Mouse (Mus musculus) lung, postnatal 0 days (tissue): ENCODE data around the gene Alg14. TPM values are rescaled to one million over a fixed set of nuclear protein-coding genes. Genes with fewer than 3 reads are reported as not detected.
A peak's percentile ranks its signal among the peaks of the same experiment; 100 is the strongest.

ENCODE experiments used
- ATAC-seq: fragments of 200-750 bp; cut with Nextera tagmentation; 2 replicates; pipeline ENCODE4 v1.8.0; 2017; ENCODE audit warnings: moderate library complexity
- DNase-seq: peaks from one replicate; pipeline ENCODE4 v3.0.0-alpha.2; 2016; ENCODE audit warnings: low spot score
- H3K27ac ChIP-seq: fragments of 300-500 bp; sonication (generic); 2 replicates; pipeline ENCODE4 v1.5.1; 2014; ENCODE audit warnings: antibody characterized with exemption, mild to moderate bottlenecking, low read length, mixed read lengths
- H3K27me3 ChIP-seq: fragments of 300-500 bp; sonication (generic); replicated peaks from 2 replicates; pipeline ENCODE4 v1.6.1; 2014; ENCODE audit warnings: low read length, mixed read lengths; ENCODE audit not compliant: insufficient read depth
- H3K36me3 ChIP-seq: fragments of 300-500 bp; sonication (generic); 2 replicates; pipeline ENCODE4 v1.6.1; 2014; ENCODE audit warnings: low read length, mixed read lengths; ENCODE audit not compliant: insufficient read depth
- H3K4me1 ChIP-seq: fragments of 300-500 bp; sonication (generic); 2 replicates; pipeline ENCODE4 v1.6.1; 2014; ENCODE audit warnings: antibody characterized with exemption, low read depth, low read length, mixed read lengths; ENCODE audit not compliant: insufficient read depth
- H3K4me2 ChIP-seq: fragments of 300-500 bp; sonication (generic); replicated peaks from 2 replicates; pipeline ENCODE4 v1.6.1; 2014; ENCODE audit warnings: low read depth, mild to moderate bottlenecking, low read length, moderate library complexity, mixed read lengths
- H3K4me3 ChIP-seq: fragments of 300-500 bp; sonication (generic); 2 replicates; pipeline ENCODE4 v1.5.1; 2014; ENCODE audit warnings: low read depth, low read length
- H3K9ac ChIP-seq: fragments of 300-500 bp; sonication (generic); replicated peaks from 2 replicates; pipeline ENCODE4 v1.6.1; 2014; ENCODE audit warnings: low read depth, mild to moderate bottlenecking
- H3K9me3 ChIP-seq: fragments of 300-500 bp; sonication (generic); 2 replicates; pipeline ENCODE4 v1.6.1; 2016; ENCODE audit warnings: low read length, mixed read lengths
- CTCF ChIP-seq: IDR thresholded peaks from 2 replicates; pipeline ENCODE4 v1.5.1; 2016; ENCODE audit warnings: antibody characterized with exemption, mild to moderate bottlenecking
- EP300 ChIP-seq: IDR thresholded peaks from 2 replicates; pipeline ENCODE4 v1.6.1; 2016; ENCODE audit warnings: antibody characterized with exemption, mild to moderate bottlenecking, control low read depth
- WGBS: fragments of 180-500 bp; shearing (Covaris S2); extraction: QIAGEN DNeasy Blood & Tissue Kit; methylation state at CpG from one replicate; pipeline ENCODE4 v1.1.7; 2014; 5-methylcytosine and 5-hydroxymethylcytosine counted together
- polyA plus RNA-seq: library from polyadenylated mRNA; unstranded; fragments of >200 nt; fragmentation: Nextera tagmentation; extraction: Ambion mirVana; gene quantifications from 2 replicates; pipeline ENCODE4 v1.2.1, GENCODE M21; 2015

The Alg14 gene
- polyA plus RNA-seq, 1 experiment from 2014 or later: 33.4 TPM

- 87% methylated on average over 5 of the region's 5 CpGs for WGBS
- no peak overlapping the region for H3K4me2 ChIP-seq
- H3K4me1 ChIP-seq: no peaks in the 10 kb centered on the region
- no peak overlapping the region for H3K27ac ChIP-seq
- H3K36me3 ChIP-seq: no peaks in the 10 kb centered on the region
- H3K9me3 ChIP-seq: no peaks in the 10 kb centered on the region
- H3K9ac ChIP-seq: no peak overlapping the region
- no peak overlapping the region for H3K4me3 ChIP-seq
- H3K27me3 ChIP-seq: no peaks in the 10 kb centered on the region
- no peak for DNase-seq
- TF ChIP-seq CTCF (no peak), EP300 (no peak)
- no peak for ATAC-seq
Measured at GRCm38 (mm10) chr3:121308935-121309334, 17.4 kb downstream of the Alg14 start.

DNA sequence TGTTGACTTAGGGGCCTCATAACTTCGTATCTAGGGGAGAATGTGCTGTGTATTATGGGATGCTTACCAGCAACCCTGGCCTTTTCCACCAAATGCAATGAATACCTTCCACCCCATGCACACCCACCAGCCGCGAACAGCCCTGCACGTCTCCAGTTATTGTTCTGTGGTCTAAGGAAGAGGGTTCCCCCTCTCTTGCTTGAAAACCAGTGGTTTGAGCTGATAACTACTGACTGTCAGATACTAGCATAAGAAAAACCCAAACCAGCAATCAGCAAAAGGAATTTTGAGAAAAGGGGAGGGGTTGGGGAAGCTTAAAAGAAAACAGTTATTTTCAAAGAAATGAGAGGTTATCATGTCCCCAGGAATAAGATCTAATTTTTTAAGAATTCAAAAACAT, 17.9 kb downstream of the Alg14 start:
- no peak for ATAC-seq
- Histone ChIP-seq H3K27me3 (no peaks in the 10 kb centered on the region), H3K4me2 (no peak overlapping the region), H3K27ac (no peak overlapping the region), H3K9me3 (no peaks in the 10 kb centered on the region), H3K36me3 (no peaks in the 10 kb centered on the region), H3K9ac (no peak overlapping the region), H3K4me3 (no peak overlapping the region), H3K4me1 (no peaks in the 10 kb centered on the region)
- DNase-seq: no peak
- WGBS: 81% methylated on average over 4 of the region's 4 CpGs
- no peak for TF ChIP-seq CTCF
- no peak for TF ChIP-seq EP300

DNA sequence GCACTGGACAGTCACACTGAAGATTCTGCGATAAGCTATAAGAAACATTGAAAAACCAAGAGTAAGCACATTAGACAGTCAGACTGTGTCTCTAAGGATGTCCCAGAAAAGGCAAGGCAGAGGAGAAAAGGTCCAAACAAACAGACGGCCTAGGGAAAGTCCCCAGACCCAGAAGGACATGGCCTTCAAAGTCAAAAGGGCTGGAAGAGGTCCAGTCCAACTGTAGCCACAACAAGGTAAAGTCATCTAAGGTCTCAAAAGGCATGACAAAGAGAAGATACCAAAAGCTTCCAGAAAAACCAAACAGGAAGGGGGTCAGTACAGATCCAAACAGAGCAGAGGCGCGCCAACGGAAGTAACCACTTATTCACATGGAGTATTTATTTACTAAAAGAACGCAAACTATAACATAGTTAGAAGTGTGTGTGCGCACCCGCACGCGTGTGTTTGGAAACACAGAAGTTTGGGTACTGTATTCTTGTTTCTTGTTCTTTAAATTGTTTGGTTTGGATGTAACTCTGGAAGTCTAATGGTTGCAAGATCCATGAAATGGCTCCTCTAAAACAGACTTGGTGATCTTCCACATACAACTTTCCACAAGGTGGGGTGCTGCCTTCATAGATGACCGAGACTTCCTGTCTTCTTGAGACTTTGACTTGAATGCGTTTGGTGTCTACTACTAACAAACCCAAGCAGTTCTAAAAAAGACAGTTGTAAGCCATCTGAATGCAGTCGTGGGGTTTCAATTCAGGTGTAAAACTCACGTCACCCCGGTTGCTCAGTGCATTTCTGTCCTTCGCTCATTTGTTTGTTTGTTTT, 18.5 kb downstream of the Alg14 start:
- H3K4me2 ChIP-seq: no peak overlapping the region
- no peaks in the 10 kb centered on the region for H3K4me1 ChIP-seq
- H3K4me3 ChIP-seq: no peak overlapping the region
- no peaks in the 10 kb centered on the region for H3K36me3 ChIP-seq
- 61% methylated on average over 16 of the region's 16 CpGs for WGBS
- H3K9me3 ChIP-seq: no peaks in the 10 kb centered on the region
- H3K27me3 ChIP-seq: no peaks in the 10 kb centered on the region
- peak; percentile 28; the same call in 1 of the 2 replicates for TF ChIP-seq EP300
- peak; percentile 72 for TF ChIP-seq CTCF
- H3K9ac ChIP-seq: no peak overlapping the region
- peak; percentile 76 for DNase-seq
- ATAC-seq: peak; percentile 41
- H3K27ac ChIP-seq: no peak overlapping the region; the same call in 1 of the 2 replicates

DNA sequence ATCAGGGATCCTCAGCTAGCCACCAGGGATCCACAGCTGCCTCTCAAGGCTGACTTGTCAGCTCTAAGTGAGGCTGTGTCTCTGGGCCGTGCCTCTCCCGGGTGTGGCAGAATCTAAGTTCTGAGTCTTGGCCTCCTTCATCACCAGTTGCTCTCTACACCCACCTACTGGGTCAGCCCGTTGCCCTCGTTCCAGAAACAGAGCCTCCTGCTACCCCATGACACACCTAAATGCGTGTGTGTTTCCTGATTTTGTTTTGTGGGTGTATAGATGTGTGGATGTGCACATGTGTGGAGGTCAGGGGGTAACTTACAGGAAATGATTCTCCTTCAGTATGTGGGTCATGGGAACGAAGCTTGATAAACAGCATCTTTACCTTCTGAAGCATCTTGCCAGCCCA, 20.9 kb downstream of the Alg14 start:
- Histone ChIP-seq H3K36me3 (no peaks in the 10 kb centered on the region), H3K9ac (no peak overlapping the region), H3K27me3 (no peaks in the 10 kb centered on the region), H3K4me1 (no peaks in the 10 kb centered on the region), H3K9me3 (no peaks in the 10 kb centered on the region; the same call in 1 of the 2 replicates), H3K4me3 (no peak overlapping the region), H3K27ac (no peak overlapping the region), H3K4me2 (no peak overlapping the region)
- WGBS: 74% methylated on average over 6 of the region's 6 CpGs
- no peak for DNase-seq
- TF ChIP-seq CTCF: no peak
- no peak for ATAC-seq

DNA sequence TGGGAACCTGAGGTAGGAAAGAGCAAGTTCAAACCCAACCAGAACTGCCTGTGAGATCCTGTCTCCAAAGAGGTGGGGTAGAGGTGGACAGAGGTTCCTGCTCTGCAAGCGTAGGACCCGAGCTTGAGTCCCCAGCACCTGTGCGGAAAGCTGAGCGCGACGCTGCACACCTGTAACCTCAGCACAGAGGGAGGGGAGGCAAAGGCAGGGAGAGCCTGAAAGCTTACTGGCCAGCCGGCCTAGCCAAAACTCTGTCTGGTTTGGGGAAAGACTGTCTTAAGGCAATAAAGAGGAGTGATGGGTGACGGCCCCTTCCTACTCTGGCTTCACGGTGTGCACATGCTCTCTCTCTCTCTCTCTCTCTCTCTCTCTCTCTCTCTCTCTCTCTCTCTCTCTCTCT, 21.4 kb downstream of the Alg14 start:
- TF ChIP-seq CTCF (no peak), EP300 (no peak)
- no peak overlapping the region for H3K9ac ChIP-seq
- WGBS: 70% methylated on average over 8 of the region's 9 CpGs
- no peaks in the 10 kb centered on the region for H3K4me1 ChIP-seq
- no peak for ATAC-seq
- DNase-seq: no peak
- no peak overlapping the region for H3K4me2 ChIP-seq
- no peaks in the 10 kb centered on the region for H3K36me3 ChIP-seq
- no peak overlapping the region for H3K4me3 ChIP-seq
- no peak overlapping the region for H3K27ac ChIP-seq
- H3K9me3 ChIP-seq: no peaks in the 10 kb centered on the region; the same call in 1 of the 2 replicates
- no peaks in the 10 kb centered on the region for H3K27me3 ChIP-seq

GRCm38 (mm10) chr3:121314149-121314548, 22.6 kb downstream of the Alg14 start:
- DNase-seq (no peak), ATAC-seq (no peak)
- 75% methylated on average over 6 of the region's 6 CpGs for WGBS
- Histone ChIP-seq H3K36me3 (no peaks in the 10 kb centered on the region), H3K9me3 (no peaks in the 10 kb centered on the region; the same call in 1 of the 2 replicates), H3K9ac (no peak overlapping the region), H3K4me3 (no peak overlapping the region), H3K27me3 (no peaks in the 10 kb centered on the region), H3K27ac (no peak overlapping the region), H3K4me2 (no peak overlapping the region), H3K4me1 (no peaks in the 10 kb centered on the region)
- TF ChIP-seq EP300 (no peak), CTCF (no peak)
